Mouse (Mus musculus) forebrain, postnatal 0 days (tissue): ENCODE measurements around the gene Bend3. TPM values are rescaled to one million over a fixed set of nuclear protein-coding genes. Genes with fewer than 3 reads are reported as not detected.
"Not testable (repeated sequence)": the region's sequence is repeated elsewhere in the genome, so short reads cannot be mapped to it uniquely, and the experiment has no call there.

Source experiments
- ATAC-seq: fragments of 200-750 bp; cut with Nextera tagmentation; 2 replicates; pipeline ENCODE4 v1.8.0; 2017; ENCODE audit warnings: mild to moderate bottlenecking, moderate library complexity
- DNase-seq: peaks from one replicate; pipeline ENCODE4 v3.0.0-alpha.2; 2015
- H3K27ac ChIP-seq: fragments of 300-500 bp; sonication (generic); 2 replicates; pipeline ENCODE4 v1.5.1; 2014; ENCODE audit warnings: low read depth, mild to moderate bottlenecking, antibody characterized with exemption, low read length, moderate library complexity, mixed read lengths
- H3K27me3 ChIP-seq: fragments of 300-500 bp; sonication (generic); 2 replicates; pipeline ENCODE4 v1.6.1; 2014; ENCODE audit warnings: mild to moderate bottlenecking, low read length, mixed read lengths; ENCODE audit not compliant: insufficient read depth
- H3K36me3 ChIP-seq: fragments of 300-500 bp; sonication (generic); 2 replicates; pipeline ENCODE4 v1.6.1; 2014; ENCODE audit warnings: mild to moderate bottlenecking, moderate library complexity; ENCODE audit not compliant: insufficient read depth
- H3K4me1 ChIP-seq: fragments of 300-500 bp; sonication (generic); 2 replicates; pipeline ENCODE4 v1.6.1; 2014; ENCODE audit warnings: antibody characterized with exemption; ENCODE audit not compliant: insufficient read depth
- H3K4me2 ChIP-seq: fragments of 300-500 bp; sonication (generic); 2 replicates; pipeline ENCODE4 v1.6.1; 2014; ENCODE audit warnings: low read depth, mild to moderate bottlenecking, moderate library complexity
- H3K4me3 ChIP-seq: fragments of 300-500 bp; sonication (generic); 2 replicates; pipeline ENCODE4 v1.5.1; 2014; ENCODE audit warnings: low read depth, low read length, mixed read lengths
- H3K9ac ChIP-seq: fragments of 300-500 bp; sonication (generic); 2 replicates; pipeline ENCODE4 v1.6.1; 2014; ENCODE audit warnings: mild to moderate bottlenecking
- H3K9me3 ChIP-seq: fragments of 300-500 bp; sonication (generic); 2 replicates; pipeline ENCODE4 v1.6.1; 2016; ENCODE audit warnings: low read length
- CTCF ChIP-seq: sonication (generic); IDR thresholded peaks from 2 replicates; pipeline ENCODE4 v1.5.1; 2016; ENCODE audit warnings: antibody characterized with exemption, control low read depth, low read depth
- WGBS: fragments of 180-500 bp; shearing (Covaris S2); extraction: QIAGEN DNeasy Blood & Tissue Kit; methylation state at CpG from one replicate; pipeline ENCODE4 v1.1.7; 2014; 5-methylcytosine and 5-hydroxymethylcytosine counted together
- polyA plus RNA-seq: library from polyadenylated mRNA; unstranded; fragments of >200 nt; fragmentation: Nextera tagmentation; extraction: Ambion mirVana; gene quantifications from 2 replicates; pipeline ENCODE4 v1.2.1, GENCODE M21; 2015
- total RNA-seq: library from RNA; depleted of rRNA; stranded (reverse); fragments of >200 nt; gene quantifications from 2 replicates; pipeline ENCODE4 v1.2.3, GENCODE M21; 2014

The Bend3 gene
- total and polyA plus RNA-seq, 2 experiments from 2014 or later = 2.2 to 11.1 TPM

- no peak overlapping the region for H3K9ac ChIP-seq
- H3K36me3 ChIP-seq = peaks cover 39% of the 10 kb centered on the region
- no peaks in the 10 kb centered on the region for H3K9me3 ChIP-seq
- no peak overlapping the region for H3K4me2 ChIP-seq
- TF ChIP-seq CTCF = no peak
- ATAC-seq (no peak), DNase-seq (no peak)
- peaks cover 4% of the 10 kb centered on the region; the same call in 1 of the 2 replicates for H3K4me1 ChIP-seq
- no peak overlapping the region for H3K4me3 ChIP-seq
- 95% methylated on average over 10 of the region's 10 CpGs for WGBS
- no peak overlapping the region for H3K27ac ChIP-seq
- no peaks in the 10 kb centered on the region for H3K27me3 ChIP-seq
These were observed 34.3 kb downstream of the Bend3 start for GRCm38 (mm10) chr10:43512976-43513375.

GRCm38 (mm10) chr10:43516992-43517660 lies 38.5 kb downstream of the Bend3 start:
- H3K4me2 ChIP-seq = no peak overlapping the region
- H3K27ac ChIP-seq = no peak overlapping the region
- H3K4me3 ChIP-seq = no peak overlapping the region
- 66% methylated on average over 6 of the region's 6 CpGs for WGBS
- TF ChIP-seq CTCF = no peak
- H3K36me3 ChIP-seq = peaks cover 14% of the 10 kb centered on the region
- peak; percentile 74 for ATAC-seq
- no peaks in the 10 kb centered on the region for H3K9me3 ChIP-seq
- no peaks in the 10 kb centered on the region for H3K27me3 ChIP-seq
- peak; percentile 12 for DNase-seq
- no peak overlapping the region for H3K9ac ChIP-seq
- H3K4me1 ChIP-seq = peaks cover 4% of the 10 kb centered on the region; the same call in 1 of the 2 replicates

DNA sequence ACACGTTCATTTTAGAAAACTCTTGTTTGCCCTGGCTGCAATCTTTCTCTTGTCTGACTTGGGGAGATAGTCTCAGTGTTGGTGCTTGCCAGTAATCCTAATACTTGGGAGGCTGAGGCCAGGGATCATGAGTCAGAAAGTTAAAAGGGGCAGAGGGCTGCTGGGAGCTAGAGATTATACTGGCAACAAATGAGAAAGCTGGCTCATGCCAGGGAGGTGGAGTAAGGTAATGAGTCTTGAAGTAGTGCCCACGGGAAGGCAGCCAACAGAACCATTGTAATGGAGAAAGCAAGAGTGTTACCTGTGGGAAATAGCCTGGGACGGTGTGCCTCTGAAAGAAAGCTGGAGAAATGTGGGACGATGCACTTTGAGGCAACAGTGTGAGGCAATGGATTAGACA lies 39.2 kb downstream of the Bend3 start:
- 44% methylated on average over 4 of the region's 4 CpGs for WGBS
- DNase-seq = no peak
- ATAC-seq = no peak

DNA sequence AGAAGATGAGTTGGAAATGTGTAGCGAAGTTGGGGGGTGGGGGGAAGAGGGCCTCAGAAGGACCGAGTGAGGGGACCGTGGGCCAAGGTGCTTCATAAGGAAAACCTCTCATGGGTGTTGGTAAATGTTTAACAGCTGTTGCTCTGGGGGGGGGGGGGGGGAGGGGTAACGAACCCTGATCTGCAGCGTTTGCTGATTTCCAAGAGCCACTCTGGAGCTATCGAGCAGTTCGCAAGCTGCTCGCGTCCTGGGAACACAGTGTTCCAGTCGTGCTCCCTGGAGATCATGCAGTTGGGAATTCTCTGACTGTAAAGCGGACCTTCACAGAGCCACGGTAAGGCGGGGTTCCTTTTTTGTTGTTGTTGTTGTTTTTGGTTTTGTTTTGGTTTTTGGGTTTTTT lies 39.7 kb downstream of the Bend3 start:
- Histone ChIP-seq H3K27ac (no peak overlapping the region), H3K36me3 (peaks cover 9% of the 10 kb centered on the region; the same call in 1 of the 2 replicates), H3K27me3 (no peaks in the 10 kb centered on the region), H3K9ac (no peak overlapping the region), H3K4me1 (peaks cover 4% of the 10 kb centered on the region; the same call in 1 of the 2 replicates), H3K4me2 (no peak overlapping the region), H3K9me3 (no peaks in the 10 kb centered on the region), H3K4me3 (no peak overlapping the region)
- ATAC-seq (no peak), DNase-seq (no peak)
- no peak for TF ChIP-seq CTCF
- WGBS = 82% methylated on average over 12 of the region's 13 CpGs

More for the DNA sequence above, 39.2 kb downstream of the Bend3 start:
- H3K27me3 ChIP-seq = no peaks in the 10 kb centered on the region
- H3K4me2 ChIP-seq = no peak overlapping the region
- H3K27ac ChIP-seq = no peak overlapping the region
- H3K4me3 ChIP-seq = no peak overlapping the region
- no peaks in the 10 kb centered on the region for H3K9me3 ChIP-seq
- H3K36me3 ChIP-seq = peaks cover 12% of the 10 kb centered on the region; the same call in 1 of the 2 replicates
- no peak overlapping the region for H3K9ac ChIP-seq
- no peak for TF ChIP-seq CTCF
- H3K4me1 ChIP-seq = peaks cover 4% of the 10 kb centered on the region; the same call in 1 of the 2 replicates

DNA sequence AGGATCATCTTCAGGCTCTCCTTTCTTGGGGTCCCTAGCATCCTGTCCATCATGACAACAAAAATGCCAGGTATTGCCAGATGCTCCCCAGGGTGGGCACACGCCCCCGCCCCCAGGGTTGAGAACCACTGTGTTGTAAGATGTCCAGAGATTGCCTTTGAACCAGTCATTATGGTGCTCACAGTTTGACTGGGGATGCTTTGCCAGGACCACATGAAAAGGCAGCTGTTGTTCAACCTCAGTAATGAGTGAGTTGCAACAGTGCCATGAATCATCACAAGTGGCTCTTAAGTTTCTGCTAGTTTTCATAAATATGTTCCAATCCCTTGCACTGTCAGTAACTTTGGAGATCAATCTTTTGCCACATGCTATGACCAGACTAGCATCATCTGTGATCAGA lies 41.3 kb downstream of the Bend3 start:
- Histone ChIP-seq H3K9me3 (no peaks in the 10 kb centered on the region), H3K9ac (no peak overlapping the region), H3K27me3 (no peaks in the 10 kb centered on the region), H3K4me1 (peaks cover 4% of the 10 kb centered on the region; the same call in 1 of the 2 replicates), H3K4me3 (no peak overlapping the region), H3K4me2 (no peak overlapping the region), H3K36me3 (peaks cover 3% of the 10 kb centered on the region; the same call in 1 of the 2 replicates), H3K27ac (no peak overlapping the region)
- DNase-seq = no peak
- ATAC-seq = no peak
- 92% methylated on average over 2 of the region's 2 CpGs for WGBS
- TF ChIP-seq CTCF = no peak

DNA sequence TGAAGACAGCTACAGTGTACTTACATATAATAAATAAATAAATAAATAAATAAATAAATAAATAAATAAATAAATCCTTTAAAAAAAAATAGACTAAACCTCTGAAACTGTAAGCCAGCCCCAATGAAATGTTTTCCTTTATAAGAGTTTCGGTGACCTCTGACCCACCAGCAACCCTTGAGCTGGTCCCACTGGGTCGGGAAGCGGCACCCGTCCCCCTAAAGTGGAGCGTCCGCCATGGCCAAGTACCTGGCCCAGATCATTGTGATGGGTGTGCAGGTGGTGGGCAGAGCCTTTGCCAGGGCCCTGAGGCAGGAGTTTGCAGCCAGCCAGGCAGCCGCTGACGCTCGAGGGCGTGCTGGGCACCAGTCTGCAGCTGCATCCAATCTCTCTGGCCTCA lies 45.3 kb downstream of the Bend3 start, which contains the start of gene Gm9803:
TSS of gene Gm9803 (plus strand) at position 154 of the 400 bp plus-strand sequence.
- H3K4me1 ChIP-seq, H3K9ac ChIP-seq, H3K27me3 ChIP-seq, DNase-seq, H3K27ac ChIP-seq, ATAC-seq, H3K4me3 ChIP-seq, H3K4me2 ChIP-seq, H3K9me3 ChIP-seq: not testable (repeated sequence)
- WGBS = 95% methylated on average over 10 of the region's 10 CpGs
- peaks cover 12% of the 10 kb centered on the region for H3K36me3 ChIP-seq
